Mouse (Mus musculus) forebrain, embryonic 12.5 days (tissue): ENCODE results near the gene Xylb. TPM values are rescaled to one million over a fixed set of nuclear protein-coding genes. Genes with fewer than 3 reads are reported as not detected.

Source experiments
- ATAC-seq: fragments of 200-750 bp; cut with Nextera tagmentation; 2 replicates; pipeline ENCODE4 v1.8.0; 2017; ENCODE audit warnings: moderate TSS enrichment; ENCODE audit not compliant: low FRiP score
- H3K27ac ChIP-seq: fragments of 300-500 bp; sonication (generic); 2 replicates; pipeline ENCODE4 v1.5.1; 2016; ENCODE audit warnings: mild to moderate bottlenecking
- H3K27me3 ChIP-seq: fragments of 300-500 bp; sonication (generic); 2 replicates; pipeline ENCODE4 v1.6.1; 2016; ENCODE audit warnings: mild to moderate bottlenecking
- H3K36me3 ChIP-seq: fragments of 300-500 bp; sonication (generic); replicated peaks from 2 replicates; pipeline ENCODE4 v1.6.1; 2016; ENCODE audit warnings: mild to moderate bottlenecking
- H3K4me1 ChIP-seq: fragments of 300-500 bp; sonication (generic); 2 replicates; pipeline ENCODE4 v1.6.1; 2016
- H3K4me2 ChIP-seq: fragments of 300-500 bp; sonication (generic); 2 replicates; pipeline ENCODE4 v1.6.1; 2016; ENCODE audit warnings: mild to moderate bottlenecking, moderate library complexity
- H3K4me3 ChIP-seq: fragments of 300-500 bp; sonication (generic); replicated peaks from 2 replicates; pipeline ENCODE4 v1.5.1; 2016; ENCODE audit warnings: mild to moderate bottlenecking
- H3K9ac ChIP-seq: fragments of 300-500 bp; sonication (generic); 2 replicates; pipeline ENCODE4 v1.6.1; 2016; ENCODE audit warnings: mild to moderate bottlenecking
- H3K9me3 ChIP-seq: fragments of 300-500 bp; sonication (generic); 2 replicates; pipeline ENCODE4 v1.6.1; 2016
- WGBS: fragments of 180-500 bp; shearing (Covaris S2); methylation state at CpG from one replicate; pipeline ENCODE4 v1.1.7; 2016; 5-methylcytosine and 5-hydroxymethylcytosine counted together
- polyA plus RNA-seq: library from polyadenylated mRNA; unstranded; fragments of >200 nt; fragmentation: Nextera tagmentation; extraction: Ambion mirVana; gene quantifications from 2 replicates; pipeline ENCODE4 v1.2.1, GENCODE M21; 2016

Gene Xylb
- polyA plus RNA-seq, 1 experiment from 2014 or later, result 7.0 TPM

- H3K27ac ChIP-seq, result no peak overlapping the region
- peaks cover 13% of the 10 kb centered on the region; the same call in 1 of the 2 replicates for H3K9me3 ChIP-seq
- H3K36me3 ChIP-seq, result peaks cover 60% of the 10 kb centered on the region
- no peak overlapping the region for H3K4me3 ChIP-seq
- H3K9ac ChIP-seq, result no peak overlapping the region
- WGBS, result 83% methylated on average over 15 of the region's 15 CpGs
- H3K4me1 ChIP-seq, result peaks cover 46% of the 10 kb centered on the region
- H3K4me2 ChIP-seq, result no peak overlapping the region
- ATAC-seq, result no peak
- no peaks in the 10 kb centered on the region for H3K27me3 ChIP-seq
These were observed 50.7 kb downstream of the Xylb start for GRCm38 (mm10) chr9:119407884-119408283.

- WGBS, result 86% methylated on average over 11 of the region's 11 CpGs
- Histone ChIP-seq H3K9me3 (peaks cover 19% of the 10 kb centered on the region), H3K27me3 (no peaks in the 10 kb centered on the region), H3K36me3 (peaks cover 66% of the 10 kb centered on the region), H3K4me3 (no peak overlapping the region), H3K9ac (no peak overlapping the region), H3K27ac (no peak overlapping the region), H3K4me1 (peaks cover 40% of the 10 kb centered on the region), H3K4me2 (no peak overlapping the region)
- ATAC-seq, result no peak
These were observed 51.9 kb downstream of the Xylb start for GRCm38 (mm10) chr9:119408898-119409664.

DNA sequence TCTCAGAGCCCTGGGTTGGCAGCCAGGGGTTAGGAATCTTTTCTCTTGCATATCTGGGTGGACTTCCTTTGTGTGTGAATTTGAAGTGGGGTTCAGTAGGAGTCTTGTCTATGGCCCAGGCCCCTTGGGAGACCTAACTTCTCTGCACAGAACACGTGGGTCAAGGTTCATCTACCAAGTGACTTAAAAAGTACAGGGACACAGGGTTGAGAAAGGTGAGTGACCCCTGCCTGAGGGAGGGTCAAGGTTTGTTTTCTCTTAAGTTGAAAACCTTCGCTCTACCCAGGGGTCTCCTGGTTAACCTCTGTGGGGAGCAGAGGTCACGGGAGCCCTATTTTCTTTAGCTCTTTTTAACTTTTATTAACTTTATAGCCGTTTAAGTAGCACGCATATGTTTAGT is 52.7 kb downstream of the Xylb start:
- H3K4me2 ChIP-seq, result no peak overlapping the region
- H3K9ac ChIP-seq, result no peak overlapping the region
- peaks cover 32% of the 10 kb centered on the region for H3K4me1 ChIP-seq
- H3K27ac ChIP-seq, result no peak overlapping the region
- no peaks in the 10 kb centered on the region for H3K27me3 ChIP-seq
- peaks cover 19% of the 10 kb centered on the region for H3K9me3 ChIP-seq
- peaks cover 66% of the 10 kb centered on the region for H3K36me3 ChIP-seq
- 84% methylated on average over 5 of the region's 5 CpGs for WGBS
- no peak for ATAC-seq
- no peak overlapping the region for H3K4me3 ChIP-seq

DNA sequence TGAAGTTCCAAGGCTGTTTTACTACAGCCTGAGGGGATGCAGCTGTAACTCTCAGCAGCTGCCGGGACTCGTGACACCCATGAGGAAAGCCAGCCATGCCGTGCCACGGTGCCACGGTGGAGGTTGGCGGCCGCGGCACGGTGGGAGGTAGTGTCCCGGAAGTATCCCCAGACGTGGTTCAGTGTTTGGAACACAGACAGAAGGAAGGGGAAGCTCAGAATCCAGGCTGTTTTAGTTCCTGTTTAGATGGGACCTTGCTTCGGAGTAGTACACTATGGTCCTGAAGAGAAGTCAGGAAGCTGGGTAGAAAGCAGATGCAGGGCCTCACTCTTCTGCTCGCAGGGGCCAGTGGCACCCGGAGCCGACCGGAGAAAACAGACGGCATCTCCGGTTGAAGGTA is 60.8 kb downstream of the Xylb start:
- H3K4me1 ChIP-seq, result peaks cover 29% of the 10 kb centered on the region
- 0 out of 2 replicates have a peak, but pooled peaks cover 5% of the 10 kb centered on the region for H3K36me3 ChIP-seq
- H3K27ac ChIP-seq, result peak overlapping the region; percentile 42; the same call in 1 of the 2 replicates
- 90% methylated on average over 18 of the region's 18 CpGs for WGBS
- no peak overlapping the region for H3K9ac ChIP-seq
- peaks cover 5% of the 10 kb centered on the region for H3K9me3 ChIP-seq
- H3K4me3 ChIP-seq, result no peak overlapping the region
- H3K4me2 ChIP-seq, result no peak overlapping the region
- H3K27me3 ChIP-seq, result no peaks in the 10 kb centered on the region
- ATAC-seq, result no peak

GRCm38 (mm10) chr9:119419852-119420438 is 62.8 kb downstream of the Xylb start:
- Histone ChIP-seq H3K4me3 (no peak overlapping the region), H3K9ac (peak overlapping the region; percentile 25; the same call in 1 of the 2 replicates), H3K27ac (0 out of 2 replicates have a peak overlapping the region, but pooled peaks have one; percentile 19), H3K9me3 (no peaks in the 10 kb centered on the region), H3K27me3 (no peaks in the 10 kb centered on the region), H3K4me1 (peaks cover 34% of the 10 kb centered on the region), H3K36me3 (0 out of 2 replicates have a peak, but pooled peaks cover 5% of the 10 kb centered on the region), H3K4me2 (no peak overlapping the region)
- 84% methylated on average over 12 of the region's 12 CpGs for WGBS
- ATAC-seq, result no peak

- no peaks in the 10 kb centered on the region for H3K27me3 ChIP-seq
- no peak overlapping the region for H3K4me2 ChIP-seq
- ATAC-seq, result no peak
- H3K4me3 ChIP-seq, result no peak overlapping the region
- H3K9me3 ChIP-seq, result no peaks in the 10 kb centered on the region
- peaks cover 37% of the 10 kb centered on the region for H3K36me3 ChIP-seq
- H3K27ac ChIP-seq, result 0 out of 2 replicates have a peak overlapping the region, but pooled peaks have one; percentile 25
- peaks cover 34% of the 10 kb centered on the region for H3K4me1 ChIP-seq
- WGBS, result 70% methylated on average over 7 of the region's 7 CpGs
- 0 out of 2 replicates have a peak overlapping the region, but pooled peaks have one; percentile 21 for H3K9ac ChIP-seq
These were observed 68.2 kb downstream of the Xylb start for GRCm38 (mm10) chr9:119425217-119425975.

DNA sequence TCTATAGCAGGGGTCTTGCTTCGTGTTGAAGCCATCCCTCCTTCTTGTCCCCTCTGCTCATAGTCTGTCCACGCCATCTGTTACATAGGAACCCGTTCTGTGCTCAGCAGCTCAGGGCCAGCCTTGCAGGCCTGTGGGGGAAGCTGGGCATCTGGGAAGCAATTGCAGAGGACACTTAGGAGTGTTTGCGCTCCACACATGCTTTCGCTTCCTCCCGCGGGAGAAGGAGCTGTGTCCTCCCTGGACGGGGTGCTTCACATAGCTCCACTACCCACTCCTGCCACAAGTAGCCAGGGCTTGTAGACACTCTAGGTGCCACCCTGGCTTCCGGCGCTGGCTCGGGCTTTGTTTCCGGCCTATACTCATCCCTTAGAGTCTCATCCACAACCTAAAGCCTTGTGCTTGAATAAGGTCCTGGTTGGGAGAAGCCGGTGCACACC is 68.8 kb downstream of the Xylb start:
- ATAC-seq, result no peak
- no peak overlapping the region for H3K9ac ChIP-seq
- H3K4me2 ChIP-seq, result no peak overlapping the region
- WGBS, result 90% methylated on average over 13 of the region's 13 CpGs
- peaks cover 42% of the 10 kb centered on the region for H3K36me3 ChIP-seq
- H3K27ac ChIP-seq, result no peak overlapping the region
- H3K27me3 ChIP-seq, result no peaks in the 10 kb centered on the region
- peaks cover 29% of the 10 kb centered on the region for H3K4me1 ChIP-seq
- H3K4me3 ChIP-seq, result no peak overlapping the region
- no peaks in the 10 kb centered on the region for H3K9me3 ChIP-seq

- Histone ChIP-seq H3K27ac (no peak overlapping the region), H3K27me3 (no peaks in the 10 kb centered on the region), H3K4me2 (no peak overlapping the region), H3K4me3 (no peak overlapping the region), H3K9ac (no peak overlapping the region), H3K4me1 (peaks cover 29% of the 10 kb centered on the region), H3K36me3 (peaks cover 47% of the 10 kb centered on the region), H3K9me3 (no peaks in the 10 kb centered on the region)
- ATAC-seq, result no peak
- WGBS, result 84% methylated on average over 7 of the region's 7 CpGs
These were observed 69.3 kb downstream of the Xylb start for GRCm38 (mm10) chr9:119426483-119426882.

- ATAC-seq, result peak; percentile 69; the same call in 1 of the 2 replicates
- H3K27me3 ChIP-seq, result no peaks in the 10 kb centered on the region
- H3K27ac ChIP-seq, result no peak overlapping the region
- no peak overlapping the region for H3K4me2 ChIP-seq
- peaks cover 14% of the 10 kb centered on the region for H3K4me1 ChIP-seq
- no peak overlapping the region for H3K4me3 ChIP-seq
- H3K36me3 ChIP-seq, result peaks cover 77% of the 10 kb centered on the region
- no peak overlapping the region for H3K9ac ChIP-seq
- 47% methylated on average over 7 of the region's 7 CpGs for WGBS
- no peaks in the 10 kb centered on the region for H3K9me3 ChIP-seq
These were observed 73.1 kb downstream of the Xylb start for GRCm38 (mm10) chr9:119430311-119430710.

GRCm38 (mm10) chr9:119435855-119436254 is 78.7 kb downstream of the Xylb start:
- H3K4me1 ChIP-seq, result no peaks in the 10 kb centered on the region
- H3K27ac ChIP-seq, result no peak overlapping the region
- no peak overlapping the region for H3K4me2 ChIP-seq
- H3K9me3 ChIP-seq, result no peaks in the 10 kb centered on the region
- no peaks in the 10 kb centered on the region for H3K27me3 ChIP-seq
- no peak overlapping the region for H3K9ac ChIP-seq
- H3K36me3 ChIP-seq, result peaks cover 94% of the 10 kb centered on the region
- 94% methylated on average over 2 of the region's 2 CpGs for WGBS
- no peak overlapping the region for H3K4me3 ChIP-seq
- no peak for ATAC-seq

- H3K4me1 ChIP-seq, result no peaks in the 10 kb centered on the region
- no peak for ATAC-seq
- H3K4me2 ChIP-seq, result no peak overlapping the region
- no peak overlapping the region for H3K9ac ChIP-seq
- no peak overlapping the region for H3K27ac ChIP-seq
- H3K27me3 ChIP-seq, result no peaks in the 10 kb centered on the region
- peaks cover 77% of the 10 kb centered on the region for H3K36me3 ChIP-seq
- H3K4me3 ChIP-seq, result no peak overlapping the region
- WGBS, result 93% methylated on average over 12 of the region's 12 CpGs
- H3K9me3 ChIP-seq, result no peaks in the 10 kb centered on the region
These were observed 80.9 kb downstream of the Xylb start for GRCm38 (mm10) chr9:119438065-119438464.

GRCm38 (mm10) chr9:119438498-119439000 is 81.4 kb downstream of the Xylb start:
- 93% methylated on average over 9 of the region's 9 CpGs for WGBS
- Histone ChIP-seq H3K4me1 (no peaks in the 10 kb centered on the region), H3K4me2 (no peak overlapping the region), H3K27ac (no peak overlapping the region), H3K27me3 (no peaks in the 10 kb centered on the region), H3K9ac (no peak overlapping the region), H3K36me3 (peaks cover 73% of the 10 kb centered on the region), H3K4me3 (no peak overlapping the region), H3K9me3 (no peaks in the 10 kb centered on the region)
- no peak for ATAC-seq
